Mouse (Mus musculus) bone marrow, adult 2 months (tissue): ENCODE measurements around the gene Mageb2. TPM values are rescaled to one million over a fixed set of nuclear protein-coding genes. Genes with fewer than 3 reads are reported as not detected.
"Not testable (repeated sequence)": the region's sequence is repeated elsewhere in the genome, so short reads cannot be mapped to it uniquely, and the experiment has no call there.

Experiments used
- H3K27ac ChIP-seq: fragments of 200-500 bp; 2 replicates; pipeline ENCODE4 v1.5.1; 2012; ENCODE audit warnings: low read depth, mild to moderate bottlenecking, control low read depth, inconsistent platforms, low read length; ENCODE audit not compliant: control insufficient read depth, poor library complexity, insufficient read depth
- H3K4me1 ChIP-seq: fragments of 200-500 bp; 2 replicates; pipeline ENCODE4 v1.6.1; 2011; ENCODE audit warnings: low read length; ENCODE audit not compliant: control insufficient read depth, insufficient read depth
- H3K4me3 ChIP-seq: fragments of 200-500 bp; replicated peaks from 2 replicates; pipeline ENCODE3; 2011; ENCODE audit warnings: mild to moderate bottlenecking, low read depth, low read length, control low read depth; ENCODE audit not compliant: control insufficient read depth
- WGBS: fragments of 180-500 bp; shearing (Covaris S2); methylation state at CpG from one replicate; pipeline ENCODE4 v1.1.7; 2018; 5-methylcytosine and 5-hydroxymethylcytosine counted together
- polyA plus RNA-seq: library from polyadenylated mRNA; stranded (reverse); fragments of >200 nt; gene quantifications from 2 replicates; pipeline ENCODE4 v1.2.4, GENCODE M21; 2011; ENCODE audit warnings: low replicate concordance; ENCODE audit not compliant: missing spikeins, insufficient read depth, insufficient read length

Gene Mageb2
- polyA plus RNA-seq, result not detected in 2 replicates

- not testable (repeated sequence) for H3K4me3 ChIP-seq, H3K27ac ChIP-seq, H3K4me1 ChIP-seq
- WGBS, result 77% methylated on average over 2 of the region's 2 CpGs
Measured at GRCm38 (mm10) chrX:91331390-91331789, at the start of gene Mageb2. Mageb2 (plus strand) TSS chrX:91331690.

GRCm38 (mm10) chrX:91313256-91313655 is 18.2 kb upstream of the Mageb2 start:
- not testable (repeated sequence) for H3K4me3 ChIP-seq, H3K4me1 ChIP-seq, H3K27ac ChIP-seq
- WGBS, result 88% methylated on average over 9 of the region's 9 CpGs

Other genes starting within 250 kb of the Mageb2 start
- gene Gm5072, start 60.8 kb downstream of the Mageb2 start, polyA plus RNA-seq, result not detected in 2 replicates
- gene Gm8914, start 148.4 kb downstream of the Mageb2 start, polyA plus RNA-seq, result not detected in 2 replicates
- gene 1700084M14Rik, start 244.2 kb downstream of the Mageb2 start, polyA plus RNA-seq, result not detected in 2 replicates